Mouse (Mus musculus): ENCODE results near the gene Zdhhc14. TPM values are rescaled to one million over a fixed set of nuclear protein-coding genes. Genes with fewer than 3 reads are reported as not detected.
A peak's percentile ranks its signal among the peaks of the same experiment; 100 is the strongest.

Gene Zdhhc14
- total and polyA plus RNA-seq, 3 experiments, result 0.34 to 1.3 (median 0.35) TPM

- Histone ChIP-seq H3K4me3 (replicated peaks in 1 of 3; ENCODE audit: low read depth in 2 of 3, low read length in 2 of 3, poor library complexity in 1 of 3) (no peak overlapping the region), H3K4me1 (ENCODE audit: control insufficient read depth in 1 of 2, insufficient read depth in 2 of 2) (peaks cover 2 to 3% of the 10 kb centered on the region in 2 experiments; a peak in 2 of 4 replicates), H3K36me3 (replicated peaks in 1 of 2; ENCODE audit: control insufficient read depth in 1 of 2, insufficient read depth in 1 of 2, low read length in 1 of 2) (no peaks in the 10 kb centered on the region), H3K9ac (ENCODE audit: insufficient read depth, low read depth) (no peak overlapping the region), H3K27ac (ENCODE audit: insufficient read depth, low read depth) (no peak overlapping the region), H3K4me2 (ENCODE audit: insufficient read depth, low read depth, poor library complexity, severe bottlenecking) (no peak overlapping the region), H3K79me2 (replicated peaks; ENCODE audit: control insufficient read depth, extremely low read depth, insufficient read depth, poor library complexity, severe bottlenecking) (no peaks in the 10 kb centered on the region), H3K27me3 (replicated peaks) (no peaks in the 10 kb centered on the region), H3K9me3 (replicated peaks; ENCODE audit: low read length) (no peaks in the 10 kb centered on the region)
- in situ Hi-C loops (cut with MboI; ENCODE audit: low pct_ligation_motif_present, low pct_unique_long_range_greater_than_20kb, low sequenced_read_pairs) (no loop called here), dilution Hi-C loops (cut with MboI; ENCODE audit: extremely low pct_ligation_motif_present, extremely low pct_unique_long_range_greater_than_20kb, low sequenced_read_pairs) (no loop called here)
- DNase-seq (ENCODE audit: extremely low read depth), result no peak
- TF ChIP-seq EP300 (IDR thresholded peaks at IDR 0.05; ENCODE audit: low read length) (no peak), IRF4 (IDR thresholded peaks at IDR 0.05; ENCODE audit: low read depth, low read length) (no peak), CHD2 (IDR thresholded peaks at IDR 0.05; ENCODE audit: low read length) (no peak), MAZ (IDR thresholded peaks at IDR 0.05; ENCODE audit: low read depth, low read length) (no peak), E2F4 (IDR thresholded peaks at IDR 0.05; ENCODE audit: insufficient replicate concordance, low read depth, low read length) (no peak), ELF1 (IDR thresholded peaks at IDR 0.05; ENCODE audit: low read depth, low read length) (no peak), MXI1 (IDR thresholded peaks at IDR 0.05; ENCODE audit: low read depth, low read length) (no peak), GABPA (IDR thresholded peaks at IDR 0.05; ENCODE audit: insufficient replicate concordance, low read depth, low read length) (no peak), TCF12 (IDR thresholded peaks at IDR 0.05; ENCODE audit: low read depth, low read length) (no peak), MAX (IDR thresholded peaks at IDR 0.05; ENCODE audit: low read length) (no peak), CHD1 (IDR thresholded peaks at IDR 0.05; ENCODE audit: low read depth, low read length) (no peak)
Observed at GRCm38 (mm10) chr17:5463912-5464311, 28.4 kb upstream of the Zdhhc14 start.

GRCm38 (mm10) chr17:5466736-5467135, 25.6 kb upstream of the Zdhhc14 start:
- Histone ChIP-seq H3K4me1 (ENCODE audit: control insufficient read depth in 1 of 2, insufficient read depth in 2 of 2) (peaks cover 2 to 3% of the 10 kb centered on the region in 2 experiments; a peak in 2 of 4 replicates), H3K9me3 (replicated peaks; ENCODE audit: low read length) (no peaks in the 10 kb centered on the region), H3K4me3 (replicated peaks in 1 of 3; ENCODE audit: low read depth in 2 of 3, low read length in 2 of 3, poor library complexity in 1 of 3) (no peak overlapping the region), H3K4me2 (ENCODE audit: insufficient read depth, low read depth, poor library complexity, severe bottlenecking) (no peak overlapping the region), H3K27me3 (replicated peaks) (no peaks in the 10 kb centered on the region), H3K9ac (ENCODE audit: insufficient read depth, low read depth) (no peak overlapping the region), H3K27ac (ENCODE audit: insufficient read depth, low read depth) (no peak overlapping the region), H3K79me2 (replicated peaks; ENCODE audit: control insufficient read depth, extremely low read depth, insufficient read depth, poor library complexity, severe bottlenecking) (no peaks in the 10 kb centered on the region), H3K36me3 (replicated peaks in 1 of 2; ENCODE audit: control insufficient read depth in 1 of 2, insufficient read depth in 1 of 2, low read length in 1 of 2) (no peaks in the 10 kb centered on the region)
- dilution Hi-C loops (cut with MboI; ENCODE audit: extremely low pct_ligation_motif_present, extremely low pct_unique_long_range_greater_than_20kb, low sequenced_read_pairs) (no loop called here), in situ Hi-C loops (cut with MboI; ENCODE audit: low pct_ligation_motif_present, low pct_unique_long_range_greater_than_20kb, low sequenced_read_pairs) (no loop called here)
- TF ChIP-seq BHLHE40 (IDR thresholded peaks at IDR 0.05; ENCODE audit: low read depth, low read length) (peak; percentile 63), NRF1 (IDR thresholded peaks at IDR 0.05; ENCODE audit: low read depth, low read length) (no peak), RAD21 (IDR thresholded peaks at IDR 0.05; ENCODE audit: low read depth, low read length) (no peak), E2F4 (IDR thresholded peaks at IDR 0.05; ENCODE audit: insufficient replicate concordance, low read depth, low read length) (no peak)
- DNase-seq (ENCODE audit: extremely low read depth), result no peak

- DNase-seq (ENCODE audit: extremely low read depth), result no peak
- no peak overlapping the region for H3K9ac ChIP-seq (ENCODE audit: insufficient read depth, low read depth)
- H3K9me3 ChIP-seq (replicated peaks; ENCODE audit: low read length), result no peaks in the 10 kb centered on the region
- no peak overlapping the region for H3K4me3 ChIP-seq (replicated peaks in 1 of 3; ENCODE audit: low read depth in 2 of 3, low read length in 2 of 3, poor library complexity in 1 of 3)
- no peak overlapping the region for H3K27ac ChIP-seq (ENCODE audit: insufficient read depth, low read depth)
- H3K4me1 ChIP-seq (ENCODE audit: control insufficient read depth in 1 of 2, insufficient read depth in 2 of 2), result peaks cover 2 to 3% of the 10 kb centered on the region in 2 experiments; a peak in 2 of 4 replicates
- in situ Hi-C loops (cut with MboI; ENCODE audit: low pct_ligation_motif_present, low pct_unique_long_range_greater_than_20kb, low sequenced_read_pairs) (no loop called here), dilution Hi-C loops (cut with MboI; ENCODE audit: extremely low pct_ligation_motif_present, extremely low pct_unique_long_range_greater_than_20kb, low sequenced_read_pairs) (no loop called here)
- no peaks in the 10 kb centered on the region for H3K36me3 ChIP-seq (replicated peaks in 1 of 2; ENCODE audit: control insufficient read depth in 1 of 2, insufficient read depth in 1 of 2, low read length in 1 of 2)
- H3K27me3 ChIP-seq (replicated peaks), result no peaks in the 10 kb centered on the region
- TF ChIP-seq MEF2A (IDR thresholded peaks at IDR 0.05; ENCODE audit: borderline replicate concordance, low read depth, low read length), result no peak
- peak in 1 of 2 experiments; percentile 33; a peak in 2 of 4 replicates for TF ChIP-seq CTCF (conservative IDR thresholded peaks at IDR 0.05 in 1 of 2, IDR thresholded peaks at IDR 0.05 in 1 of 2; ENCODE audit: low read depth in 2 of 2, low read length in 2 of 2)
- no peak overlapping the region for H3K4me2 ChIP-seq (ENCODE audit: insufficient read depth, low read depth, poor library complexity, severe bottlenecking)
- no peaks in the 10 kb centered on the region for H3K79me2 ChIP-seq (replicated peaks; ENCODE audit: control insufficient read depth, extremely low read depth, insufficient read depth, poor library complexity, severe bottlenecking)
Observed at GRCm38 (mm10) chr17:5467177-5467576, 25.2 kb upstream of the Zdhhc14 start.

Data from CH12.LX (cell line).